11 mouse cellular contexts compared by ENCODE assay signal in genomic region chr3:65055401-65055800, GRCm38 (mm10). TPM values are rescaled to one million over a fixed set of nuclear protein-coding genes. Genes with fewer than 3 reads are reported as not detected.
DNase-seq lines count a peak whose midpoint lies in the region; ATAC-seq and TF ChIP-seq lines count a peak whose summit lies in the region.
"Had no signal": no experiment of that assay in that cellular context is flagged by ENCODE, and none has a peak within 500 bp of the region (broad histone marks: within the 10 kb centered on the region; RNA-seq: fewer than 3 reads in every experiment).

No protein-coding gene starts in this region.

- no peaks in the 10 kb centered on the region for H3K27me3 ChIP-seq in kidney, embryonic 15.5 days
- no peaks in the 10 kb centered on the region for H3K27me3 ChIP-seq in hindbrain, postnatal 0 days (ENCODE audit: insufficient read depth, low read length)
- H3K27me3 ChIP-seq: hindbrain, embryonic 15.5 days had no signal

- H3K9ac ChIP-seq in kidney, embryonic 15.5 days, result no peak overlapping the region
- no peak overlapping the region for H3K9ac ChIP-seq in hindbrain, postnatal 0 days (replicated peaks; ENCODE audit: low read length)
- H3K9ac ChIP-seq: hindbrain, embryonic 15.5 days had no signal

- DNase-seq in adrenal gland, adult 18-20 months (ENCODE audit: low spot score in 2 of 2), result peak; percentile 11 to 19
- no peak for DNase-seq in adrenal gland, postnatal 4 days (ENCODE audit: low spot score in 2 of 2)
- DNase-seq in kidney, postnatal 4 days, result peak; percentile 3 to 14
- DNase-seq in adipocyte (ENCODE audit: low spot score), result peak; percentile 18
- DNase-seq in hindbrain, postnatal 0 days (ENCODE audit: low spot score), result peak; percentile 50
- DNase-seq in layer of hippocampus, adult 11-12 months (ENCODE audit: low spot score), result no peak
- DNase-seq: liver had no signal

- H3K4me2 ChIP-seq in kidney, embryonic 15.5 days, result no peak overlapping the region
- H3K4me2 ChIP-seq in hindbrain, postnatal 0 days (ENCODE audit: low read depth, low read length), result no peak overlapping the region
- H3K4me2 ChIP-seq: hindbrain, embryonic 15.5 days had no signal

- no peaks in the 10 kb centered on the region for H3K36me3 ChIP-seq in kidney, embryonic 15.5 days
- no peaks in the 10 kb centered on the region for H3K36me3 ChIP-seq in hindbrain, postnatal 0 days (ENCODE audit: insufficient read depth, low read length)
- H3K36me3 ChIP-seq: hindbrain, embryonic 15.5 days had no signal

- no peak overlapping the region for H3K4me3 ChIP-seq in kidney, embryonic 15.5 days (replicated peaks)
- H3K4me3 ChIP-seq in hindbrain, postnatal 0 days (ENCODE audit: low read length), result no peak overlapping the region
- H3K4me3 ChIP-seq: erythroblast, embryonic 14.5 days; hindbrain, embryonic 15.5 days had no signal

- no peaks in the 10 kb centered on the region for H3K4me1 ChIP-seq in kidney, embryonic 15.5 days
- H3K4me1 ChIP-seq in hindbrain, postnatal 0 days (ENCODE audit: insufficient read depth, low read length), result no peaks in the 10 kb centered on the region
- H3K4me1 ChIP-seq: hindbrain, embryonic 15.5 days had no signal

- ATAC-seq in kidney, embryonic 15.5 days (replicated peaks; ENCODE audit: low FRiP score), result no peak
- ATAC-seq in hindbrain, postnatal 0 days, result no peak
- no peak for ATAC-seq in megakaryocyte, adult 5-6 weeks (ENCODE audit: poor library complexity, severe bottlenecking)

- H3K27ac ChIP-seq in kidney, embryonic 15.5 days, result no peak overlapping the region
- H3K27ac ChIP-seq in hindbrain, postnatal 0 days, result no peak overlapping the region
- H3K27ac ChIP-seq: hindbrain, embryonic 15.5 days had no signal

- 60% methylated on average over 3 of the region's 3 CpGs for WGBS in kidney, embryonic 15.5 days
- 39% methylated on average over 3 of the region's 3 CpGs for WGBS in hindbrain, postnatal 0 days

- no peak for TF ChIP-seq CTCF in hindbrain, postnatal 0 days (IDR thresholded peaks at IDR 0.05; ENCODE audit: low read depth)

- no peaks in the 10 kb centered on the region for H3K9me3 ChIP-seq in kidney, embryonic 15.5 days (replicated peaks)
- no peaks in the 10 kb centered on the region for H3K9me3 ChIP-seq in hindbrain, postnatal 0 days (ENCODE audit: low read length)
- H3K9me3 ChIP-seq: hindbrain, embryonic 15.5 days had no signal

RNA-seq across cellular contexts. Expression of gene Kcnab1, which starts 53.8 kb away (rescaled TPM):
- 1 to 10 TPM; 1.4 to 2.8 TPM for total RNA-seq in adrenal gland, adult 18-20 months (2021)
- total RNA-seq in adrenal gland, postnatal 4 days (2021), result 1 to 10 TPM; 3.3 to 3.5 TPM
- 3.5 and 4.2 TPM in 2 replicates for polyA plus RNA-seq in kidney, embryonic 15.5 days (2015; fragmentation: Nextera tagmentation; extraction: Ambion mirVana)
- total RNA-seq in hindbrain, postnatal 0 days (2014; rRNA removed), result 6.3 and 7.6 TPM in 2 replicates
- 11.3 and 11.5 TPM in 2 replicates for polyA plus RNA-seq in hindbrain, postnatal 0 days (2015; fragmentation: Nextera tagmentation; extraction: Ambion mirVana)
- not detected in 2 replicates for total RNA-seq in megakaryocyte, adult 5-6 weeks (2015)
- not detected in 2 replicates for total RNA-seq in megakaryocyte, adult 5-6 weeks (2017)
- polyA plus RNA-seq: erythroblast, embryonic 14.5 days had no signal

Comparison
In these comparisons a context has a peak if more than half of its experiments do, and no peak if none do; other contexts are left out.
1. DNase-seq: peak in adrenal gland, adult 18-20 months (2 of 2), kidney, postnatal 4 days (2 of 2), adipocyte (single experiment) and hindbrain, postnatal 0 days (single experiment); none in adrenal gland, postnatal 4 days (0 of 2) and layer of hippocampus, adult 11-12 months (single experiment).